Mouse (Mus musculus): ENCODE measurements around the gene As3mt. TPM values are rescaled to one million over a fixed set of nuclear protein-coding genes. Genes with fewer than 3 reads are reported as not detected.
"Not testable (repeated sequence)": the region's sequence is repeated elsewhere in the genome, so short reads cannot be mapped to it uniquely, and the experiment has no call there.

As3mt gene
- total RNA-seq, 2 experiments from 2014 or later = 61.4 to 69.0 TPM

DNA sequence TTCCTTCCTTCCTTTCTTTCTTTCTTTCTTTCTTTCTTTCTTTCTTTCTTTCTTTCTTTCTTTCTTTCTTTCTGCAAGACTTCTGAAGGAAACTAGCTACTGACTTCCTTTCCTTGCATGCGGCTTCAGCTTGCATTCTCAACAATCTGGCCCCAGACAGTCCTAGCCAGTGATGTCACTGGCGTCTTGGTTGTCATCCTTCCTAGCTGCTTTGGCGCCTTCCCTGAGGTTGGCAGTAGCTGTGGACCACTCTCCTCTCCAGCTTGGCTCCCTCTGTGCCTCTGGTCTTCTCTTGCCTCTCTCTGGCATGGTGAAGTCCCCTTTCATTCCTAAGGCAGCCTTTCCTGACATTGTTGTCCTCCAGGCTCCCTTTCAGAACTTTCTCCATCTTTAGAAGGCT, 69.6 kb downstream of the As3mt start:
- intact Hi-C loops (cut with DNase I) = no loop called here
- no peak for DNase-seq

DNA sequence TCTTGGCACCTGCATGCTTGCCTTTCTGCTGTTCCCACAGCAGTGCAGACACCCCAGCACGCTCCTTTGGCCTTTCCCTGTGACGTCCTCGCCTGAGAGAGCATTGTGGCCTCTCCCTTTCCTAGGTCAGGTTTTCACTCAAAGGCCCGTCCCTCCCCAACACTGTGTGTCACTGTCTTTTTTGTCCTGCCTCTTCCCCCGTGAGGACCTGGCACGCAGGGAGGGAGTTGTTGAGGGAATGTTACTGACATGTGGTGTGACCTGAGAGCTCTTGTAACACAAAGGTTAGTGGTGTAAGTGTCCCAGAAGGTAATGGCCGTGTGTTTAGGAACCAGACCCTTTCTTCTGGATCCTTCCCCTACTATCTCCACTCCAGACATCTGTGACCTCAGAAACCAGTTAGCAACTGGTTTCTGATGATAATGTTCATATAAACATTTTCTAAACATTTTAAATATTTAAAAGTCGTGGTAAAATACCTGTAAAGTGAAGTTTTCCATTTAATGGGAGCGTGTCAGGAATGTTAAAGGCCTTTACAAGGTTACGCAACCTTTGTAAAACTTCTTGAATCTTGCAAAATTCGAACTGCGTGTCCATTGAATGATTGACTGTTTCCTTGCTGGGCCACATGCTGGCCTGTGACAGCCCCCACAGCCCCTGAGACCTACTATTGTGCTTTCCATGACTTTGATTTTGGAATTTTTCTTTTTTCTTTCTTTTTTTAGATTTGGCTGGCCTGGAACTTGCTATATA, 70.8 kb downstream of the As3mt start:
- DNase-seq = no peak
- intact Hi-C loops (cut with DNase I) = no loop called here

DNA sequence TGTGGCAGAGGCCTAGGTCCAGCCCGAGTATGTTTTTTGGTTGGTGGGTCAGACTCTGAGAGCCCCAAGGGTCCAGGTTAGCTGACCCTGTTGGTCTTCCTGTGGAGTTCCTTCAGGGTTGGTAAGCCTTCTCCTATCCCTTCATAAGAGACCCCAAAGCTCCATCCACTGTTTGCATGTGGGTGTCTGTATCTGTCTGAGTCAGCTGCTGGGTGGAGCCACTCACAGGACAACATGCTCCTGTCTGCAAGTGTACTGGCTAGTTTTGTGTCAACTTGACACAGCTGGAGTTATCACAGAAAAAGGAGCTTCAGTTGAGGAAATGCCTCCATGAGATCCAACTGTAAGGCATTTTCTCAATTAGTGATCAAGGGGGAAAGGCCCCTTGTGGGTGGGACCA, 71.9 kb downstream of the As3mt start:
- DNase-seq; intact Hi-C loops (cut with DNase I): not testable (repeated sequence)

DNA sequence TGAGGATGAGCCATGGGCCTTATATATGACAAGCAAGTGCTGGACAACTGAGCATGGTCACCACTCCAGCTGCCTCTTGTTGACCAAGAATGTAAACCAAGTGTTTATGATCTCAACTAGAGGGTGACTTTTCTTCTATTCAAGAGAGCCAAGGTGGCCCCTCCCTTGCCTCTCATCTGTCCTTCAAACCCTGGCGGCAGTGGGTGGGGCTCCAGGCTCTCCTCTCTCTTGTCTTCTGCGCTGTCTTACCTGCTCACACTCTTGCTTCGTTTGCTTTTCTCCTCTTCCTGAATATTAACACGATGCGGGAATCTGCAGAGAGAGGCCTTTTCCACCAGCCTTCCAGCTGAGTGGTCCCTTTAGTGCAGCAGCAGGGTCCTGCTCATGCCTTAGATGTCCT, 76.8 kb downstream of the As3mt start:
- DNase-seq = no peak
- intact Hi-C loops (cut with DNase I) = no loop called here

DNA sequence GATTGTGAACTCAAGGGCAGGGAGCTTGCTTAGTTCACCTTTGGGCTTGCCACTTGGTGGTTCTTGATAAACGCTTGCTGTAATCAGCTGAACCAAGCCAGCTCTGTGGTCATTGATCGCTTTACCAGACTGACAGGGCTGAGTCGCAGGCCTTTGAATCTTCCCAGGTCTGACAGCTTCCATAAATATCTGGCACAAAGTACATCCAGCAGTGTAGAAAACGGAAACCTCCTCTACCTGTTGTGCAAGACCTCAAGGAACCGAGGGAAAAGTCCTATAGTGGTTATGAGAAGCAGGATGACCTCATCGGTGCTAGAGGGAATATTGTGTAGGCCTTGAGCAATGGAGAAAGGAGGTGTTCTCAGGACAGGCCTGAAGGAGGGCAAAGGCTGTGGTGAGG, 77.2 kb downstream of the As3mt start:
- intact Hi-C loops (cut with DNase I) = no loop called here
- no peak for DNase-seq

DNA sequence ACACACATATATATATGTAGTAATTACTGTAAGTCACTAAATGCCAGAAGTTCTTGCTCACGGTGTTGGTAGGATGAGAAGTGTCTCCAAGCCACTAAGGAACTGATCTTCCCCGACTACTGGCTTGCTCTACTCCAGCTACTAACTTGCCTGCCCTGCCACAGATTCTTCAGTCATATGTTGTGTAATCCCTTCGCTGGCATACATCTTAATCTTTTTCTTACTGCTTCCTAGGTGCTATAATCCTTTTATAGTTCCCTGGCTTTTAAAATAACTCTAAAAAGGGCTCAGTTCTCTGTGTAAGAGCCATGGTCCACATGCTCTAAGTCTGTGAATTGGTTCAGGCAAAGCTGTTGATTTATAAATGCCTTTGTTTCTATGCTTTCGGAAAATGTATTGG, 78.4 kb downstream of the As3mt start:
- intact Hi-C loops (cut with DNase I) = no loop called here
- DNase-seq = no peak

DNA sequence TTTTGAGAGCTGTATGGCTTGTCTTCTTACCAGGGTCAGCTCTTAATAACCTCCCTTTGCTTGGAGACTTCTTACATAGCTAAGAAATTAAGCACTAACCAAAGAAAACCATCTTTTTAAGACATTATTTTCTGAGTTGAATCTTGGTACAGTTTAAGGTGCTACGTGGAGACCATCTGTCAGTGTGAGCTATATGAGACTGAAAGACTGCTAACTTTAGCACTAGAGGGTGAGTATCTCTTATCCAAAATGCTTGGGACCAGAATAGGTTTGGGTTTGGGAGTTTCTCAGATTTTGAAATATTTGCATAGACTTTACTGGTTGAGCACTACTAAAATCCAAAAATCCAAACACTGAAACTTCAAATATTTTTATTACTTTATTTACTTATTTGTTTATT, 82.5 kb downstream of the As3mt start:
- intact Hi-C loops (cut with DNase I) = no loop called here
- no peak for DNase-seq

Other genes starting within 250 kb of the As3mt start
- 10 to 100 TPM; 49.9 to 50.6 TPM for gene Trim8, start 205.8 kb upstream of the As3mt start, total RNA-seq (2021)
- 10 to 100 TPM; 32.8 to 33.6 TPM for gene Arl3, start 134.3 kb upstream of the As3mt start, total RNA-seq (2021)
- gene Sfxn2, start 134.1 kb upstream of the As3mt start, total RNA-seq (2021) = 1 to 10 TPM; 3.0 to 3.8 TPM
- 10 to 100 TPM; 65.0 to 75.0 TPM for gene Wbp1l, start 108.4 kb upstream of the As3mt start, total RNA-seq (2021)
- not detected for gene Cyp17a1, start 34.3 kb upstream of the As3mt start, total RNA-seq (2021)
- gene Borcs7, start 17.6 kb upstream of the As3mt start, total RNA-seq (2021) = 10 to 100 TPM; 11.7 to 13.6 TPM
- 1 to 10 TPM; 6.6 to 7.7 TPM for gene Cnnm2, start 54.1 kb downstream of the As3mt start, total RNA-seq (2021)

Data from heart, postnatal 10 days (tissue).